Mouse (Mus musculus) spleen, adult 2 months (tissue): Measurements from ENCODE around the gene Vars. TPM values are rescaled to one million over a fixed set of nuclear protein-coding genes. Genes with fewer than 3 reads are reported as not detected.

Experiments
- DNase-seq, 2 experiments: peaks; one replicate each; pipeline versions ENCODE4 v3.0.0 to v3.0.0-alpha.2; 2012 to 2021; ENCODE audit warnings: low spot score in 2 of 2, low read depth in 1 of 2
- H3K27ac ChIP-seq: fragments of 200-500 bp; 2 replicates; pipeline ENCODE4 v1.5.1; 2012; ENCODE audit warnings: low read length, inconsistent platforms; ENCODE audit not compliant: insufficient read depth
- H3K27me3 ChIP-seq: fragments of 200-500 bp; 2 replicates; pipeline ENCODE4 v1.6.1; 2012; ENCODE audit warnings: mild to moderate bottlenecking, moderate library complexity, low read length, inconsistent platforms; ENCODE audit not compliant: control insufficient read depth, insufficient read depth
- H3K36me3 ChIP-seq: fragments of 200-500 bp; 2 replicates; pipeline ENCODE4 v1.6.1; 2012; ENCODE audit warnings: mild to moderate bottlenecking, low read length, inconsistent platforms; ENCODE audit not compliant: control insufficient read depth, insufficient read depth
- H3K4me1 ChIP-seq: fragments of 200-500 bp; 2 replicates; pipeline ENCODE4 v1.6.1; 2011; ENCODE audit warnings: inconsistent platforms; ENCODE audit not compliant: control insufficient read depth, insufficient read depth, insufficient read length
- H3K4me3 ChIP-seq: fragments of 200-500 bp; 2 replicates; pipeline ENCODE4 v1.5.1; 2011; ENCODE audit warnings: mild to moderate bottlenecking, inconsistent platforms; ENCODE audit not compliant: insufficient read depth, insufficient read length; ENCODE audit errors: extremely low read depth
- CTCF ChIP-seq: fragments of 200-500 bp; IDR thresholded peaks from 2 replicates; pipeline ENCODE4 v1.5.1; 2011; ENCODE audit warnings: mild to moderate bottlenecking, inconsistent platforms; ENCODE audit not compliant: insufficient read depth, insufficient read length, insufficient replicate concordance; ENCODE audit errors: extremely low read depth
- WGBS: fragments of 180-500 bp; shearing (Covaris S2); methylation state at CpG from one replicate; pipeline ENCODE4 v1.1.7; 2018; 5-methylcytosine and 5-hydroxymethylcytosine counted together
- polyA plus RNA-seq: library from polyadenylated mRNA; depleted of rRNA; stranded (reverse); fragments of >200 nt; gene quantifications from 2 replicates; pipeline ENCODE4 v1.2.3, GENCODE M21; 2012; rRNA removed

The Vars gene
- polyA plus RNA-seq, 1 experiment, result 489 TPM

GRCm38 (mm10) chr17:35064951-35065947 lies 64.5 kb downstream of the Vars start, which contains the start of gene Ly6g6c:
Gene Ly6g6c, plus strand, starts transcription at chr17:35065388.
- Histone ChIP-seq H3K27me3 (no peaks in the 10 kb centered on the region; the same call in 1 of the 2 replicates), H3K27ac (no peak within 1 kb of the TSS), H3K4me3 (peak within 1 kb of the TSS; percentile 49), H3K4me1 (peaks cover 8% of the 10 kb centered on the region), H3K36me3 (no peaks in the 10 kb centered on the region)
- 2% methylated on average over 48 of the region's 48 CpGs for WGBS
- DNase-seq, result peak in 1 of 2 experiments; percentile 30
- no peak for TF ChIP-seq CTCF

Other genes starting within 250 kb of the Vars start
- gene Cyp21a1, start 196.4 kb upstream of the Vars start, polyA plus RNA-seq, result 3.7 and 5.4 TPM in 2 replicates
- gene Stk19, start 164.0 kb upstream of the Vars start, polyA plus RNA-seq, result 31.6 and 37.7 TPM in 2 replicates
- gene Dxo, start 164.0 kb upstream of the Vars start, polyA plus RNA-seq, result 54.2 and 68.3 TPM in 2 replicates
- gene Skiv2l, start 150.8 kb upstream of the Vars start, polyA plus RNA-seq, result 81.7 and 110 TPM in 2 replicates
- 14.1 and 15.0 TPM in 2 replicates for gene Nelfe, start 150.6 kb upstream of the Vars start, polyA plus RNA-seq
- gene Cfb, start 138.5 kb upstream of the Vars start, polyA plus RNA-seq, result 22.8 and 25.3 TPM in 2 replicates
- 12.0 and 13.1 TPM in 2 replicates for gene Zbtb12, start 121.5 kb upstream of the Vars start, polyA plus RNA-seq
- 0.04 TPM in 1 of 2 replicates, not detected in the other for gene Gm20547, start 118.9 kb upstream of the Vars start, polyA plus RNA-seq
- gene C2, start 102.7 kb upstream of the Vars start, polyA plus RNA-seq, result 15.9 and 16.0 TPM in 2 replicates
- gene Ehmt2, start 102.5 kb upstream of the Vars start, polyA plus RNA-seq, result 200 and 246 TPM in 2 replicates
- 0.05 and 0.08 TPM in 2 replicates for gene Slc44a4, start 86.5 kb upstream of the Vars start, polyA plus RNA-seq
- 45.8 and 47.5 TPM in 2 replicates for gene Neu1, start 69.7 kb upstream of the Vars start, polyA plus RNA-seq
- 7.6 and 12.5 TPM in 2 replicates for gene Hspa1b, start 41.7 kb upstream of the Vars start, polyA plus RNA-seq
- gene Gm20481, start 31.1 kb upstream of the Vars start, polyA plus RNA-seq, result not detected in 2 replicates
- gene Hspa1a, start 28.8 kb upstream of the Vars start, polyA plus RNA-seq, result 4.2 and 6.7 TPM in 2 replicates
- gene Hspa1l, start 28.3 kb upstream of the Vars start, polyA plus RNA-seq, result 0.05 and 0.06 TPM in 2 replicates
- 60.7 and 65.2 TPM in 2 replicates for gene Lsm2, start 19.1 kb upstream of the Vars start, polyA plus RNA-seq
- gene Vwa7, start 15.6 kb downstream of the Vars start, polyA plus RNA-seq, result 0.72 and 0.90 TPM in 2 replicates
- gene Sapcd1, start 27.0 kb downstream of the Vars start, polyA plus RNA-seq, result 7.3 and 14.7 TPM in 2 replicates
- gene Msh5, start 45.8 kb downstream of the Vars start, polyA plus RNA-seq, result 8.6 and 9.5 TPM in 2 replicates
- gene Clic1, start 49.0 kb downstream of the Vars start, polyA plus RNA-seq, result 123 and 134 TPM in 2 replicates
- 18.4 and 18.9 TPM in 2 replicates for gene Ddah2, start 58.0 kb downstream of the Vars start, polyA plus RNA-seq
- 0.47 and 0.59 TPM in 2 replicates for gene Ly6g6c, start 64.4 kb downstream of the Vars start, polyA plus RNA-seq
- 4.8 and 5.6 TPM in 2 replicates for gene Mpig6b, start 65.2 kb downstream of the Vars start, polyA plus RNA-seq
- 0.31 and 0.39 TPM in 2 replicates for gene Ly6g6e, start 75.9 kb downstream of the Vars start, polyA plus RNA-seq
- 1.3 and 1.8 TPM in 2 replicates for gene Ly6g6d, start 77.1 kb downstream of the Vars start, polyA plus RNA-seq
- gene Ly6g6f, start 84.6 kb downstream of the Vars start, polyA plus RNA-seq, result 7.8 and 9.7 TPM in 2 replicates
- gene Abhd16a, start 88.3 kb downstream of the Vars start, polyA plus RNA-seq, result 119 and 154 TPM in 2 replicates
- gene Ly6g5c, start 107.3 kb downstream of the Vars start, polyA plus RNA-seq, result not detected in 2 replicates
- gene Ly6g5b, start 114.4 kb downstream of the Vars start, polyA plus RNA-seq, result 2.4 and 2.9 TPM in 2 replicates
- 20.9 and 29.9 TPM in 2 replicates for gene Gpank1, start 120.5 kb downstream of the Vars start, polyA plus RNA-seq
- 176 and 238 TPM in 2 replicates for gene Csnk2b, start 121.1 kb downstream of the Vars start, polyA plus RNA-seq
- gene D17H6S53E, start 125.4 kb downstream of the Vars start, polyA plus RNA-seq, result 6.8 and 10.0 TPM in 2 replicates
- 0.12 and 0.18 TPM in 2 replicates for gene Apom, start 131.1 kb downstream of the Vars start, polyA plus RNA-seq
- 166 and 202 TPM in 2 replicates for gene Bag6, start 134.2 kb downstream of the Vars start, polyA plus RNA-seq
- gene Prrc2a, start 163.9 kb downstream of the Vars start, polyA plus RNA-seq, result 362 and 462 TPM in 2 replicates
- gene Aif1, start 175.1 kb downstream of the Vars start, polyA plus RNA-seq, result 8.3 and 10.2 TPM in 2 replicates
- 109 and 112 TPM in 2 replicates for gene Lst1, start 187.5 kb downstream of the Vars start, polyA plus RNA-seq
- gene Ltb, start 193.5 kb downstream of the Vars start, polyA plus RNA-seq, result 531 and 756 TPM in 2 replicates
- gene Tnf, start 201.0 kb downstream of the Vars start, polyA plus RNA-seq, result 7.5 and 13.2 TPM in 2 replicates
- gene Lta, start 204.4 kb downstream of the Vars start, polyA plus RNA-seq, result 24.8 and 26.8 TPM in 2 replicates
- gene Gm16181, start 219.8 kb downstream of the Vars start, polyA plus RNA-seq, result 0.34 TPM in 1 of 2 replicates, not detected in the other
- gene Atp6v1g2, start 232.7 kb downstream of the Vars start, polyA plus RNA-seq, result 5.0 TPM in 2 replicates
- 16.9 and 29.1 TPM in 2 replicates for gene Nfkbil1, start 234.8 kb downstream of the Vars start, polyA plus RNA-seq
- gene Ddx39b, start 240.8 kb downstream of the Vars start, polyA plus RNA-seq, result 284 and 323 TPM in 2 replicates